Mouse (Mus musculus): ENCODE data around the gene Ank3.

Ank3 gene

GRCm38 (mm10) chr10:69829236-69829635 is 430.7 kb downstream of the Ank3 start:
- DNase-seq (ENCODE audit: low read depth, low spot score) = no peak

- DNase-seq (ENCODE audit: low read depth, low spot score) = no peak
Observed at GRCm38 (mm10) chr10:69831568-69831967, 433.0 kb downstream of the Ank3 start.

GRCm38 (mm10) chr10:69832241-69832640 is 433.7 kb downstream of the Ank3 start:
- no peak for DNase-seq (ENCODE audit: low read depth, low spot score)

GRCm38 (mm10) chr10:69832822-69833221 is 434.2 kb downstream of the Ank3 start:
- no peak for DNase-seq (ENCODE audit: low read depth, low spot score)

GRCm38 (mm10) chr10:69834700-69835099 is 436.1 kb downstream of the Ank3 start:
- no peak for DNase-seq (ENCODE audit: low read depth, low spot score)

GRCm38 (mm10) chr10:69845749-69846148 is 447.2 kb downstream of the Ank3 start:
- DNase-seq (ENCODE audit: low read depth, low spot score) = peak; percentile 80

- DNase-seq (ENCODE audit: low read depth, low spot score) = no peak
Observed at GRCm38 (mm10) chr10:69852366-69853091, 454.0 kb downstream of the Ank3 start.

GRCm38 (mm10) chr10:69854587-69855185 is 456.1 kb downstream of the Ank3 start:
- no peak for DNase-seq (ENCODE audit: low read depth, low spot score)

- DNase-seq (ENCODE audit: low read depth, low spot score) = no peak
Observed at GRCm38 (mm10) chr10:69858011-69858410, 459.4 kb downstream of the Ank3 start.

GRCm38 (mm10) chr10:69858897-69859605 is 460.5 kb downstream of the Ank3 start:
- DNase-seq (ENCODE audit: low read depth, low spot score) = peak; percentile 17

- no peak for DNase-seq (ENCODE audit: low read depth, low spot score)
Observed at GRCm38 (mm10) chr10:69859848-69860479, 461.4 kb downstream of the Ank3 start.

- DNase-seq (ENCODE audit: low read depth, low spot score) = no peak
Observed at GRCm38 (mm10) chr10:69862829-69863228, 464.3 kb downstream of the Ank3 start.

GRCm38 (mm10) chr10:69870348-69870747 is 471.8 kb downstream of the Ank3 start:
- peak; percentile 72 for DNase-seq (ENCODE audit: low read depth, low spot score)

GRCm38 (mm10) chr10:69870947-69871346 is 472.4 kb downstream of the Ank3 start:
- no peak for DNase-seq (ENCODE audit: low read depth, low spot score)

GRCm38 (mm10) chr10:69872182-69872741 is 473.7 kb downstream of the Ank3 start:
- no peak for DNase-seq (ENCODE audit: low read depth, low spot score)

GRCm38 (mm10) chr10:69872892-69873291 is 474.3 kb downstream of the Ank3 start:
- DNase-seq (ENCODE audit: low read depth, low spot score) = no peak

- DNase-seq (ENCODE audit: low read depth, low spot score) = no peak
Observed at GRCm38 (mm10) chr10:69874806-69875205, 476.2 kb downstream of the Ank3 start.

- no peak for DNase-seq (ENCODE audit: low read depth, low spot score)
Observed at GRCm38 (mm10) chr10:69883935-69884680, 485.5 kb downstream of the Ank3 start.

GRCm38 (mm10) chr10:69888399-69888798 is 489.8 kb downstream of the Ank3 start:
- DNase-seq (ENCODE audit: low read depth, low spot score) = peak; percentile 43

GRCm38 (mm10) chr10:69889779-69890178 is 491.2 kb downstream of the Ank3 start:
- peak; percentile 48 for DNase-seq (ENCODE audit: low read depth, low spot score)

- no peak for DNase-seq (ENCODE audit: low read depth, low spot score)
Observed at GRCm38 (mm10) chr10:69890389-69890985, 491.9 kb downstream of the Ank3 start.

Measured in forelimb bud, embryonic 11.5 days (tissue).